Mouse (Mus musculus) spleen, adult 12 weeks (tissue): ENCODE measurements at regions not wholly inside any gene's neighbourhood (a gene's known extent, or its start where the extent isn't known, plus 50 kb on each side); places are given as distances from the start of the nearest gene placed in this dataset.

Experiments used
- DNase-seq: peaks from one replicate; pipeline ENCODE4 v3.0.0; 2022; ENCODE audit warnings: low spot score

- no peak for DNase-seq
Observed at GRCm38 (mm10) chr10:44638678-44639077, 110.4 kb upstream of the Prdm1 start.

GRCm38 (mm10) chr10:44636786-44637185 lies 108.5 kb upstream of the Prdm1 start:
- DNase-seq, result no peak

- no peak for DNase-seq
Observed at GRCm38 (mm10) chr10:44636061-44636460, 107.8 kb upstream of the Prdm1 start.

- DNase-seq, result no peak
Observed at GRCm38 (mm10) chr10:44631584-44631983, 103.3 kb upstream of the Prdm1 start.

- DNase-seq, result no peak
Observed at GRCm38 (mm10) chr10:44630485-44630884, 102.2 kb upstream of the Prdm1 start.

GRCm38 (mm10) chr10:44628387-44628786 lies 100.1 kb upstream of the Prdm1 start:
- no peak for DNase-seq

GRCm38 (mm10) chr10:44627431-44627830 lies 99.1 kb upstream of the Prdm1 start:
- DNase-seq, result no peak

- no peak for DNase-seq
Observed at GRCm38 (mm10) chr10:44625521-44625920, 97.2 kb upstream of the Prdm1 start.

- no peak for DNase-seq
Observed at GRCm38 (mm10) chr10:44615586-44615985, 87.3 kb upstream of the Prdm1 start.

GRCm38 (mm10) chr10:44612571-44612970 lies 84.3 kb upstream of the Prdm1 start:
- DNase-seq, result no peak

GRCm38 (mm10) chr10:44611399-44611798 lies 83.1 kb upstream of the Prdm1 start:
- DNase-seq, result no peak

GRCm38 (mm10) chr10:44609187-44609586 lies 80.9 kb upstream of the Prdm1 start:
- DNase-seq, result no peak

- DNase-seq, result no peak
Observed at GRCm38 (mm10) chr10:44607334-44607851, 79.1 kb upstream of the Prdm1 start.

- no peak for DNase-seq
Observed at GRCm38 (mm10) chr10:44604512-44604911, 76.2 kb upstream of the Prdm1 start.

GRCm38 (mm10) chr10:44603461-44603860 lies 75.2 kb upstream of the Prdm1 start:
- no peak for DNase-seq

GRCm38 (mm10) chr10:44601550-44601949 lies 73.2 kb upstream of the Prdm1 start:
- DNase-seq, result no peak

GRCm38 (mm10) chr10:44599964-44600334 lies 71.6 kb upstream of the Prdm1 start:
- DNase-seq, result no peak

- no peak for DNase-seq
Observed at GRCm38 (mm10) chr10:44599331-44599963, 71.1 kb upstream of the Prdm1 start.

GRCm38 (mm10) chr10:44598615-44599014 lies 70.3 kb upstream of the Prdm1 start:
- no peak for DNase-seq

GRCm38 (mm10) chr10:44595932-44596331 lies 67.6 kb upstream of the Prdm1 start:
- no peak for DNase-seq

- DNase-seq, result no peak
Observed at GRCm38 (mm10) chr10:44589842-44590241, 61.5 kb upstream of the Prdm1 start.

- DNase-seq, result no peak
Observed at GRCm38 (mm10) chr10:44589352-44589751, 61.1 kb upstream of the Prdm1 start.

- DNase-seq, result no peak
Observed at GRCm38 (mm10) chr10:44582736-44583135, 54.4 kb upstream of the Prdm1 start.
